Comparison of ENCODE assay signal across 17 mouse cellular contexts in the genomic region with DNA sequence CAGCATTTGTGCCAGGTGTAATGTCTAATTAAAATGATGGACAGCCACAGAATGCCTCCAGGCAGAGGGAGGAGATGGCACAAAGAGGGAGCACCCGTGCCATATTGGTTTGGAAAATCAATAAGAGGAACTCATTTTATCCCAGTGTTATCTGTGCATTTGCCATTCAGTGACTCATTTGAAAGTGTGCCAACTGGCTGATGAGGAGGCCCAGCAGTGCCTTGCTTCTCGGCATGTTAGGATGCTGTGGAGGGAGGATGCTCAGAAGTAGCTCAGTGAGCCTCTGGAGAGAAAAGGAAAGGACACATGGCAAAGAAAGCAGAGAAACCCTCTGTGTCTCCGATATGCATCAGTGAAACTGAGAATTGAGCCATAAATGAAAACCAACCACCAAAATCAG.
A peak's percentile ranks its signal among the peaks of the same experiment; 100 is the strongest.
DNase-seq lines count a peak whose midpoint lies in the region; ATAC-seq and TF ChIP-seq lines count a peak whose summit lies in the region.
"Had no signal": no experiment of that assay in that cellular context is flagged by ENCODE, and none has a peak within 500 bp of the region (broad histone marks: within the 10 kb centered on the region; RNA-seq: fewer than 3 reads in every experiment).

No protein-coding gene starts in this region.

- H3K36me3 ChIP-seq in forebrain, postnatal 0 days (ENCODE audit: insufficient read depth), result no peaks in the 10 kb centered on the region
- no peaks in the 10 kb centered on the region for H3K36me3 ChIP-seq in forebrain, embryonic 10.5 days (replicated peaks)
- no peaks in the 10 kb centered on the region for H3K36me3 ChIP-seq in midbrain, postnatal 0 days (ENCODE audit: insufficient read depth, low read length)
- H3K36me3 ChIP-seq in midbrain, embryonic 15.5 days (replicated peaks), result no peaks in the 10 kb centered on the region
- no peaks in the 10 kb centered on the region for H3K36me3 ChIP-seq in neural tube, embryonic 15.5 days
- no peaks in the 10 kb centered on the region for H3K36me3 ChIP-seq in intestine, embryonic 16.5 days (ENCODE audit: control insufficient read depth, insufficient read depth, low read length)
- H3K36me3 ChIP-seq: heart, embryonic 12.5 days; liver, embryonic 13.5 days; lung, embryonic 15.5 days; neural tube, embryonic 12.5 days had no signal

- no peaks in the 10 kb centered on the region for H3K4me1 ChIP-seq in forebrain, postnatal 0 days (ENCODE audit: insufficient read depth)
- H3K4me1 ChIP-seq in forebrain, embryonic 10.5 days, result no peaks in the 10 kb centered on the region
- H3K4me1 ChIP-seq in midbrain, postnatal 0 days (ENCODE audit: insufficient read depth, low read length), result no peaks in the 10 kb centered on the region
- no peaks in the 10 kb centered on the region for H3K4me1 ChIP-seq in midbrain, embryonic 15.5 days
- H3K4me1 ChIP-seq in cerebellum, adult 2 months (ENCODE audit: control insufficient read depth, insufficient read depth, low read length), result 0 out of 2 replicates have a peak, but pooled peaks cover 4% of the 10 kb centered on the region
- H3K4me1 ChIP-seq in neural tube, embryonic 15.5 days, result no peaks in the 10 kb centered on the region
- no peaks in the 10 kb centered on the region for H3K4me1 ChIP-seq in intestine, embryonic 16.5 days (ENCODE audit: control insufficient read depth, insufficient read depth, low read length)
- H3K4me1 ChIP-seq: heart, embryonic 12.5 days; liver, embryonic 13.5 days; lung, embryonic 15.5 days; neural tube, embryonic 12.5 days had no signal

- no peaks in the 10 kb centered on the region for H3K9me3 ChIP-seq in forebrain, postnatal 0 days (ENCODE audit: low read length)
- no peaks in the 10 kb centered on the region for H3K9me3 ChIP-seq in forebrain, embryonic 10.5 days
- no peaks in the 10 kb centered on the region for H3K9me3 ChIP-seq in midbrain, postnatal 0 days (ENCODE audit: low read length)
- no peaks in the 10 kb centered on the region for H3K9me3 ChIP-seq in midbrain, embryonic 15.5 days
- H3K9me3 ChIP-seq in neural tube, embryonic 15.5 days (replicated peaks), result no peaks in the 10 kb centered on the region
- no peaks in the 10 kb centered on the region for H3K9me3 ChIP-seq in intestine, embryonic 16.5 days (ENCODE audit: control insufficient read depth, low read length)
- H3K9me3 ChIP-seq: heart, embryonic 12.5 days; liver, embryonic 13.5 days; lung, embryonic 15.5 days; neural tube, embryonic 12.5 days had no signal

- H3K4me3 ChIP-seq in forebrain, postnatal 0 days (ENCODE audit: low read depth, low read length), result no peak overlapping the region
- H3K4me3 ChIP-seq in forebrain, embryonic 10.5 days, result no peak overlapping the region
- no peak overlapping the region for H3K4me3 ChIP-seq in midbrain, postnatal 0 days (ENCODE audit: low read depth, low read length)
- H3K4me3 ChIP-seq in midbrain, embryonic 15.5 days, result no peak overlapping the region
- H3K4me3 ChIP-seq in cerebellum, adult 2 months (replicated peaks; ENCODE audit: insufficient read depth, low read depth, low read length), result no peak overlapping the region
- H3K4me3 ChIP-seq in neural tube, embryonic 15.5 days (replicated peaks), result no peak overlapping the region
- no peak overlapping the region for H3K4me3 ChIP-seq in intestine, embryonic 16.5 days (ENCODE audit: low read length)
- H3K4me3 ChIP-seq: heart, embryonic 12.5 days; liver, embryonic 13.5 days; lung, embryonic 15.5 days; neural tube, embryonic 12.5 days had no signal

- H3K27ac ChIP-seq in forebrain, postnatal 0 days (ENCODE audit: low read depth, low read length), result no peak overlapping the region
- no peak overlapping the region for H3K27ac ChIP-seq in forebrain, embryonic 10.5 days
- H3K27ac ChIP-seq in midbrain, postnatal 0 days (ENCODE audit: low read depth, low read length), result no peak overlapping the region
- no peak overlapping the region for H3K27ac ChIP-seq in midbrain, embryonic 15.5 days
- H3K27ac ChIP-seq in cerebellum, adult 2 months (ENCODE audit: insufficient read depth, low read length), result no peak overlapping the region
- no peak overlapping the region; the same call in 1 of the 2 replicates for H3K27ac ChIP-seq in neural tube, embryonic 15.5 days (replicated peaks)
- H3K27ac ChIP-seq in intestine, embryonic 16.5 days (ENCODE audit: low read length), result no peak overlapping the region
- H3K27ac ChIP-seq: liver, embryonic 13.5 days; lung, embryonic 15.5 days; neural tube, embryonic 12.5 days had no signal

- H3K4me2 ChIP-seq in forebrain, postnatal 0 days (ENCODE audit: low read depth), result no peak overlapping the region
- H3K4me2 ChIP-seq in midbrain, postnatal 0 days (ENCODE audit: low read depth, low read length, poor library complexity, severe bottlenecking), result no peak overlapping the region
- H3K4me2 ChIP-seq in midbrain, embryonic 15.5 days, result no peak overlapping the region
- H3K4me2 ChIP-seq in neural tube, embryonic 15.5 days, result no peak overlapping the region
- H3K4me2 ChIP-seq in intestine, embryonic 16.5 days (ENCODE audit: low read depth, low read length), result no peak overlapping the region
- H3K4me2 ChIP-seq: heart, embryonic 12.5 days; liver, embryonic 13.5 days; lung, embryonic 15.5 days; neural tube, embryonic 12.5 days had no signal

- no peak overlapping the region for H3K9ac ChIP-seq in forebrain, postnatal 0 days
- no peak overlapping the region for H3K9ac ChIP-seq in midbrain, postnatal 0 days (replicated peaks; ENCODE audit: low read length, poor library complexity, severe bottlenecking)
- no peak overlapping the region for H3K9ac ChIP-seq in midbrain, embryonic 15.5 days
- no peak overlapping the region for H3K9ac ChIP-seq in neural tube, embryonic 15.5 days (replicated peaks)
- no peak overlapping the region for H3K9ac ChIP-seq in intestine, embryonic 16.5 days (ENCODE audit: low read depth, low read length)
- H3K9ac ChIP-seq: heart, embryonic 12.5 days; liver, embryonic 13.5 days; lung, embryonic 15.5 days; neural tube, embryonic 12.5 days had no signal

- WGBS in forebrain, postnatal 0 days, result 42% methylated on average over 3 of the region's 3 CpGs
- WGBS in forebrain, embryonic 10.5 days, result 82% methylated on average over 3 of the region's 3 CpGs
- 62% methylated on average over 3 of the region's 3 CpGs for WGBS in midbrain, postnatal 0 days
- 66% methylated on average over 3 of the region's 3 CpGs for WGBS in midbrain, embryonic 15.5 days
- 13% methylated on average over 3 of the region's 3 CpGs for WGBS in cerebellum, adult 2 months
- 45% methylated on average over 3 of the region's 3 CpGs for WGBS in neural tube, embryonic 15.5 days
- 55% methylated on average over 3 of the region's 3 CpGs for WGBS in intestine, embryonic 16.5 days

- TF ChIP-seq POLR2A in cerebellum, adult 2 months (IDR thresholded peaks at IDR 0.05; ENCODE audit: borderline replicate concordance, insufficient read depth, low read length), result no peak

- no peaks in the 10 kb centered on the region for H3K27me3 ChIP-seq in forebrain, postnatal 0 days (ENCODE audit: insufficient read depth, low read length)
- H3K27me3 ChIP-seq in forebrain, embryonic 10.5 days (ENCODE audit: poor library complexity, severe bottlenecking), result no peaks in the 10 kb centered on the region
- H3K27me3 ChIP-seq in midbrain, postnatal 0 days (ENCODE audit: insufficient read depth, low read length), result no peaks in the 10 kb centered on the region
- no peaks in the 10 kb centered on the region for H3K27me3 ChIP-seq in midbrain, embryonic 15.5 days (replicated peaks)
- no peaks in the 10 kb centered on the region for H3K27me3 ChIP-seq in cerebellum, adult 2 months (ENCODE audit: control insufficient read depth, insufficient read depth, low read length)
- no peaks in the 10 kb centered on the region for H3K27me3 ChIP-seq in neural tube, embryonic 15.5 days (replicated peaks)
- no peaks in the 10 kb centered on the region for H3K27me3 ChIP-seq in intestine, embryonic 16.5 days (replicated peaks; ENCODE audit: control insufficient read depth, insufficient read depth, low read length)
- H3K27me3 ChIP-seq: CH12.LX; heart, embryonic 12.5 days; liver, embryonic 13.5 days; lung, embryonic 15.5 days; neural tube, embryonic 12.5 days had no signal

- no peak for ATAC-seq in forebrain, postnatal 0 days
- ATAC-seq in midbrain, postnatal 0 days (ENCODE audit: low FRiP score), result no peak
- no peak for ATAC-seq in midbrain, embryonic 15.5 days (replicated peaks)
- peak; percentile 65 for ATAC-seq in neural tube, embryonic 15.5 days (ENCODE audit: low FRiP score)
- ATAC-seq in intestine, embryonic 16.5 days, result no peak
- ATAC-seq: inflammation-experienced regulatory T-cells, adult 6 months had no signal

- DNase-seq in forebrain, postnatal 0 days, result peak; percentile 4
- DNase-seq in forebrain, embryonic 10.5 days (ENCODE audit: extremely low spot score, low spot score), result no peak
- DNase-seq in midbrain, postnatal 0 days (ENCODE audit: low spot score), result peak; percentile 27
- peak; percentile 17 to 53 for DNase-seq in cerebellum, adult 2 months
- no peak for DNase-seq in heart, adult 8-10 months (ENCODE audit: low spot score)
- DNase-seq: adrenal gland, postnatal 10 days; liver, embryonic 13.5 days; right cerebral cortex, postnatal 4 days; thymus, postnatal 25 days had no signal

- no peak for TF ChIP-seq CTCF in forebrain, postnatal 0 days (IDR thresholded peaks at IDR 0.05; ENCODE audit: low read depth)
- no peak for TF ChIP-seq CTCF in midbrain, postnatal 0 days (IDR thresholded peaks at IDR 0.05)
- TF ChIP-seq CTCF in cerebellum, adult 2 months (IDR thresholded peaks at IDR 0.05; ENCODE audit: borderline replicate concordance, insufficient read depth, low read depth, low read length), result no peak

Comparison
In these comparisons a context has a peak if more than half of its experiments do, and no peak if none do; other contexts are left out.
1. DNase-seq: peak in forebrain, postnatal 0 days (single experiment), midbrain, postnatal 0 days (single experiment) and cerebellum, adult 2 months (2 of 2); none in forebrain, embryonic 10.5 days (single experiment) and heart, adult 8-10 months (single experiment).